Mouse (Mus musculus) lung, embryonic 14.5 days (tissue): ENCODE results near the gene Dgkz. TPM values are rescaled to one million over a fixed set of nuclear protein-coding genes. Genes with fewer than 3 reads are reported as not detected.

Experiments
- ATAC-seq: fragments of 200-750 bp; cut with Nextera tagmentation; 2 replicates; pipeline ENCODE4 v1.8.0; 2017; ENCODE audit warnings: mild to moderate bottlenecking, moderate TSS enrichment, moderate library complexity; ENCODE audit not compliant: insufficient read depth
- DNase-seq: peaks from one replicate; pipeline ENCODE4 v3.0.0-alpha.2; 2015
- H3K27ac ChIP-seq: fragments of 300-500 bp; sonication (generic); 2 replicates; pipeline ENCODE4 v1.5.1; 2014; ENCODE audit warnings: low read depth, mild to moderate bottlenecking, moderate library complexity
- H3K27me3 ChIP-seq: fragments of 300-500 bp; sonication (generic); 2 replicates; pipeline ENCODE4 v1.6.1; 2014; ENCODE audit warnings: low read length, control low read depth; ENCODE audit not compliant: insufficient read depth
- H3K36me3 ChIP-seq: fragments of 300-500 bp; sonication (generic); 2 replicates; pipeline ENCODE4 v1.6.1; 2014; ENCODE audit warnings: control low read depth; ENCODE audit not compliant: insufficient read depth
- H3K4me1 ChIP-seq: fragments of 300-500 bp; sonication (generic); 2 replicates; pipeline ENCODE4 v1.6.1; 2014; ENCODE audit warnings: antibody characterized with exemption, control low read depth; ENCODE audit not compliant: insufficient read depth
- H3K4me2 ChIP-seq: fragments of 300-500 bp; sonication (generic); 2 replicates; pipeline ENCODE4 v1.6.1; 2014; ENCODE audit warnings: mild to moderate bottlenecking
- H3K4me3 ChIP-seq: fragments of 300-500 bp; sonication (generic); 2 replicates; pipeline ENCODE4 v1.5.1; 2014; ENCODE audit warnings: low read depth, low read length
- H3K9ac ChIP-seq: fragments of 300-500 bp; sonication (generic); 2 replicates; pipeline ENCODE4 v1.6.1; 2014
- H3K9me3 ChIP-seq: fragments of 300-500 bp; sonication (generic); 2 replicates; pipeline ENCODE4 v1.6.1; 2016; ENCODE audit warnings: low read depth, low read length, control low read depth
- CTCF ChIP-seq: IDR thresholded peaks from 2 replicates; pipeline ENCODE4 v1.5.1; 2016; ENCODE audit warnings: antibody characterized with exemption, low read depth
- WGBS: fragments of 180-500 bp; shearing (Covaris S2); extraction: QIAGEN DNeasy Blood & Tissue Kit; methylation state at CpG from one replicate; pipeline ENCODE4 v1.1.7; 2014; 5-methylcytosine and 5-hydroxymethylcytosine counted together
- polyA plus RNA-seq: library from polyadenylated mRNA; unstranded; fragments of >200 nt; fragmentation: Nextera tagmentation; extraction: Ambion mirVana; gene quantifications from 2 replicates; pipeline ENCODE4 v1.2.1, GENCODE M21; 2014

Dgkz gene
- polyA plus RNA-seq, 1 experiment from 2014 or later = 63.9 TPM

DNA sequence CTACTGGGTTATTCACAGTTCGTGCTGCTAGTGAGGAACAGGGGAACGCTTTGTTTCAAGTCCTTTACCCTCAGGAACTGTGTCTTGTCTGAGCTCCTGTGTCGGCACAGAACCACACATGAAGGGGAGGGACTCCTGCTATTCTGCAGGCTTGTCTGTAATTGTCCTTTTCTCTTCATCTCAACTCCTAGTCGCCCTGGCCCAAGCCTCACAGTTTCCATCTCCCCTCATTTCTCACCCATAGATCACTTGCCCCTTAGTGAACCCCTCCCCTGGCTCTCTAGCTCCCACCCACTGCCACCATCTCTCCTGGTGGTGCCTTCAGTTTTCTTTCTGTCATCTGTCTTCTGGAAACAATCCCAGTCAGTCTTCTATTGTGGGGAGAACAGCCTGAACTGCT, 4.6 kb upstream of the Dgkz start:
- Histone ChIP-seq H3K4me1 (peaks cover 21% of the 10 kb centered on the region), H3K27me3 (peaks cover 24% of the 10 kb centered on the region), H3K27ac (no peak overlapping the region; the same call in 1 of the 2 replicates), H3K9me3 (no peaks in the 10 kb centered on the region), H3K9ac (no peak overlapping the region), H3K4me2 (no peak overlapping the region), H3K36me3 (peaks cover 10% of the 10 kb centered on the region; the same call in 1 of the 2 replicates), H3K4me3 (no peak overlapping the region)
- no peak for ATAC-seq
- WGBS = 17% methylated on average over 4 of the region's 4 CpGs
- no peak for TF ChIP-seq CTCF
- no peak for DNase-seq

DNA sequence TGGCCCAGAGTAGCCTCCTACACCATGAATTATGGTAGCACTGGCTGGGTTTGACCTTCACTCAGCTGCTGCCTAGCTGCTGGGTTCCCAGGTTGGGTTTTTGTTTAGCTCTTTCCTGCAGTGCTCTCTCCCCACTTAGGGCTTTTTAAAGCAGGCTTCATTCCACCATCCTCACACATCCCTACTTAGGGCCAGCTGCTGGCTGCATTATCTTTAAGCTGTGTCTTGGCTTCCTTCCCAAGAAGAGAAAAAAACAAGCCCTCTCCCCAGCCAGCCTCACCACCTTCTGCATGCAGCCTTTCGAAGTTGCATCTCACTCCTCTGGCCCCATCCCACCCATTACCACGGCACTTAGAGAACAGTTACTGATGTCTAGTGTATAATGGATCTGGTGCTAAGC, 2.9 kb upstream of the Dgkz start:
- Histone ChIP-seq H3K4me3 (no peak overlapping the region), H3K4me2 (no peak overlapping the region; the same call in 1 of the 2 replicates), H3K9ac (peak overlapping the region; percentile 20; the same call in 1 of the 2 replicates), H3K36me3 (peaks cover 10% of the 10 kb centered on the region; the same call in 1 of the 2 replicates), H3K27ac (peak overlapping the region; percentile 30; the same call in 1 of the 2 replicates), H3K27me3 (peaks cover 37% of the 10 kb centered on the region), H3K9me3 (no peaks in the 10 kb centered on the region), H3K4me1 (peaks cover 16% of the 10 kb centered on the region)
- TF ChIP-seq CTCF = no peak
- 20% methylated on average over 2 of the region's 2 CpGs for WGBS
- peak; percentile 83 for DNase-seq
- peak; percentile 57 for ATAC-seq

GRCm38 (mm10) chr2:91977960-91978359, 2.3 kb upstream of the Dgkz start:
- 69% methylated on average over 4 of the region's 4 CpGs for WGBS
- no peak for DNase-seq
- no peak overlapping the region for H3K4me3 ChIP-seq

GRCm38 (mm10) chr2:91973416-91974135, 2.1 kb downstream of the Dgkz start:
- Histone ChIP-seq H3K27ac (no peak overlapping the region), H3K9me3 (no peaks in the 10 kb centered on the region), H3K4me1 (peaks cover 25% of the 10 kb centered on the region), H3K27me3 (peaks cover 37% of the 10 kb centered on the region), H3K9ac (no peak overlapping the region), H3K4me2 (no peak overlapping the region), H3K4me3 (no peak overlapping the region), H3K36me3 (no peaks in the 10 kb centered on the region)
- TF ChIP-seq CTCF = no peak
- WGBS = 47% methylated on average over 7 of the region's 7 CpGs
- DNase-seq (no peak), ATAC-seq (no peak)

More at GRCm38 (mm10) chr2:91977960-91978359, 2.3 kb upstream of the Dgkz start:
- Histone ChIP-seq H3K4me2 (no peak overlapping the region; the same call in 1 of the 2 replicates), H3K27ac (peak overlapping the region; percentile 30; the same call in 1 of the 2 replicates), H3K36me3 (peaks cover 5% of the 10 kb centered on the region; the same call in 1 of the 2 replicates), H3K4me1 (peaks cover 16% of the 10 kb centered on the region), H3K9me3 (no peaks in the 10 kb centered on the region), H3K9ac (no peak overlapping the region), H3K27me3 (peaks cover 37% of the 10 kb centered on the region)
- TF ChIP-seq CTCF = no peak
- no peak for ATAC-seq

DNA sequence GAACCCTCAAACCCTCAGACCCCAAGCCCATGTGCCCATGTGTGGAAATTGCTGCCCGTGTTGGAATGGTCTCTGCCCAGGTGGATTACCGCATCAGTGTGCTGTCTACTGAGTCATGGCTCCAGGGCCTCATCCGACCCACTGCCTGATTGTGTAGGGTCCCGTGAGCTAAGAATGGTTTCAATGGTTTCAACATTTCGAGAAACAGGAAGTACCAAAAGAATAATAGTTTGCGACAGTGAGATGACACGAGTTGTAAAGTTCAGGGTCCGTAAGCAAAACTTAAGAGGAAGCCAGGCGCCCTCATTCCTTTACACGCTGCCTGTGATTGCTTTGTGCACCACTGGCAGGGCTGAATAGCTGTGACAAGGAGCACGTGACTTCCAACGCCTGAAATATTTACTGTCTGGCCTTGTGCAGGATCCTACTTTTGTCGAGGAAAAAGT, 3.5 kb downstream of the Dgkz start:
- TF ChIP-seq CTCF = no peak
- ATAC-seq (peak; percentile 58), DNase-seq (peak; percentile 70)
- Histone ChIP-seq H3K4me2 (peak overlapping the region; percentile 42), H3K4me1 (peaks cover 19% of the 10 kb centered on the region), H3K27ac (peak overlapping the region; percentile 90), H3K27me3 (peaks cover 32% of the 10 kb centered on the region), H3K4me3 (no peak overlapping the region), H3K9me3 (no peaks in the 10 kb centered on the region), H3K36me3 (no peaks in the 10 kb centered on the region), H3K9ac (no peak overlapping the region)
- WGBS = 19% methylated on average over 13 of the region's 13 CpGs

DNA sequence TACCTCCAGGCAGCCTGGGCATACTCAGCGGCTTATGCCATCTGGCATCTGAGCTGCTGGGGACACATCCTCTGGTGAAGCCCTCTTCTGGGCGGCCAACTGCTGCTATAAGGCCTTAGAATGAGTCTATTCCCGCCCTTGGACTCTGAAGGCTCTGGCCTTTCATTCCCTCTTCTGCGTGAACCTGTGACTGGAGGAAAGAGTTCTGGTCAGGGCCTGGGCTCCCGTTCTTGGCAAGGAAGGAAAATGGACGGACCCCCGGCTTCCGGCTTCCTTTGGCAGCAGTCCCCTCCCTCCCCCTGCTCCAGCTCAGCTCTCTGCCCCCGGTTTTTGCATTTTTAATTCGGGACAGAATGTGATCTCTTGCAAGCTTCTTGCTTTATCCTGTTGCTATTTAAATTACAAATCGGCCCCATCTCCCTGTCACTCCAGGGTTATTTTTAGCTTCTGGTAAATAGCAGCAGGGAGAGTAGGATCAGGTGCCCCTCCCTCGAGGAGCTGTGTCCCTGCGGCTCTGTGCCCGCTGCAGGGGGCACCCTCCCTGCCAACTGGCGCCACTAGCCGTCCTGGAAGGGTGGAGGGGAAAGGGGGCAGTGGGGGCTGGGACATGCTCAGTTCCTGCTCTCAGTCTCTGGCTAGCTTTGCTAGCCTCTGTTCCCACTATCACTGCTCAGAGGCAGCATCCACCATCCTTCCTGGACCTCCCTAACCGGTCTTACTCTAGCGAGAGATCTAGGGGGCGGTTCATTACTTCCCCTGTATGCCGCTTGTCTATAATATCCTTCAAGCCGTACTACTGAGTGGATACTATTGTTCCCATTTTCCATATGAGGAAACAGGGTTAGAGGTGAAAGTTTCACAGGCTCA, 4.2 kb downstream of the Dgkz start:
- Histone ChIP-seq H3K9ac (peak overlapping the region; percentile 14; the same call in 1 of the 2 replicates), H3K4me3 (no peak overlapping the region)
- ATAC-seq = peak; percentile 45

More for the DNA sequence above, 4.2 kb downstream of the Dgkz start:
- DNase-seq = peak; percentile 53
- Histone ChIP-seq H3K4me1 (peaks cover 19% of the 10 kb centered on the region), H3K4me2 (peak overlapping the region; percentile 42), H3K27me3 (peaks cover 25% of the 10 kb centered on the region), H3K36me3 (no peaks in the 10 kb centered on the region), H3K9me3 (no peaks in the 10 kb centered on the region), H3K27ac (peak overlapping the region; percentile 90)
- TF ChIP-seq CTCF = no peak
- WGBS = 19% methylated on average over 21 of the region's 21 CpGs
